Mouse (Mus musculus) intestine, postnatal 0 days (tissue): ENCODE results near the gene Gm10490. TPM values are rescaled to one million over a fixed set of nuclear protein-coding genes. Genes with fewer than 3 reads are reported as not detected.

Experiments used
- ATAC-seq: fragments of 200-750 bp; cut with Nextera tagmentation; 2 replicates; pipeline ENCODE4 v1.8.0; 2017; ENCODE audit warnings: mild to moderate bottlenecking, moderate TSS enrichment, moderate library complexity
- H3K27ac ChIP-seq: fragments of 300-500 bp; sonication (generic); 2 replicates; pipeline ENCODE4 v1.5.1; 2014; ENCODE audit warnings: mild to moderate bottlenecking, low read depth, low read length, moderate library complexity
- H3K27me3 ChIP-seq: fragments of 300-500 bp; sonication (generic); replicated peaks from 2 replicates; pipeline ENCODE4 v1.6.1; 2014; ENCODE audit warnings: low read length, mixed read lengths; ENCODE audit not compliant: control insufficient read depth, insufficient read depth
- H3K36me3 ChIP-seq: fragments of 300-500 bp; sonication (generic); 2 replicates; pipeline ENCODE4 v1.6.1; 2014; ENCODE audit warnings: mild to moderate bottlenecking, moderate library complexity; ENCODE audit not compliant: control insufficient read depth, insufficient read depth
- H3K4me1 ChIP-seq: fragments of 300-500 bp; sonication (generic); replicated peaks from 2 replicates; pipeline ENCODE4 v1.6.1; 2014; ENCODE audit warnings: antibody characterized with exemption, low read length, mixed read lengths; ENCODE audit not compliant: control insufficient read depth, insufficient read depth
- H3K4me2 ChIP-seq: fragments of 300-500 bp; sonication (generic); replicated peaks from 2 replicates; pipeline ENCODE4 v1.6.1; 2014; ENCODE audit warnings: low read depth, mild to moderate bottlenecking, moderate library complexity
- H3K4me3 ChIP-seq: fragments of 300-500 bp; sonication (generic); 2 replicates; pipeline ENCODE4 v1.5.1; 2014; ENCODE audit warnings: low read depth, low read length
- H3K9ac ChIP-seq: fragments of 300-500 bp; sonication (generic); 2 replicates; pipeline ENCODE4 v1.6.1; 2014; ENCODE audit warnings: mild to moderate bottlenecking, low read depth, low read length
- H3K9me3 ChIP-seq: fragments of 300-500 bp; sonication (generic); 2 replicates; pipeline ENCODE4 v1.6.1; 2016; ENCODE audit warnings: mixed run types; ENCODE audit not compliant: control insufficient read depth
- CTCF ChIP-seq: sonication (generic); IDR thresholded peaks from 2 replicates; pipeline ENCODE4 v1.5.1; 2016; ENCODE audit warnings: low read depth, mild to moderate bottlenecking, control low read depth, antibody characterized with exemption, moderate library complexity
- WGBS: fragments of 180-500 bp; shearing (Covaris S2); extraction: QIAGEN DNeasy Blood & Tissue Kit; methylation state at CpG from one replicate; pipeline ENCODE4 v1.1.7; 2014; 5-methylcytosine and 5-hydroxymethylcytosine counted together
- polyA plus RNA-seq: library from polyadenylated mRNA; unstranded; fragments of >200 nt; fragmentation: Nextera tagmentation; extraction: Ambion mirVana; gene quantifications from 2 replicates; pipeline ENCODE4 v1.2.1, GENCODE M21; 2015

Gm10490 gene
- polyA plus RNA-seq, 1 experiment from 2014 or later = not detected

- Histone ChIP-seq H3K9ac (no peak overlapping the region), H3K27me3 (no peaks in the 10 kb centered on the region), H3K36me3 (peaks cover 15% of the 10 kb centered on the region; the same call in 1 of the 2 replicates), H3K9me3 (no peaks in the 10 kb centered on the region), H3K4me3 (no peak overlapping the region), H3K4me1 (no peaks in the 10 kb centered on the region), H3K27ac (no peak overlapping the region), H3K4me2 (no peak overlapping the region)
- WGBS = 40% methylated on average over 3 of the region's 3 CpGs
- TF ChIP-seq CTCF = no peak
- no peak for ATAC-seq
These were observed 39.5 kb upstream of the Gm10490 start for GRCm38 (mm10) chrX:7869826-7870225.

- no peaks in the 10 kb centered on the region for H3K27me3 ChIP-seq
- no peak within 1 kb of the TSS for H3K27ac ChIP-seq
- H3K4me3 ChIP-seq = peak within 1 kb of the TSS; percentile 46
- peaks cover 10% of the 10 kb centered on the region; the same call in 1 of the 2 replicates for H3K36me3 ChIP-seq
- ATAC-seq = peak; percentile 97
- no peaks in the 10 kb centered on the region for H3K9me3 ChIP-seq
- TF ChIP-seq CTCF = peak; percentile 29
- WGBS = 19% methylated on average over 35 of the region's 38 CpGs
- no peaks in the 10 kb centered on the region for H3K4me1 ChIP-seq
- H3K9ac ChIP-seq = peak within 1 kb of the TSS; percentile 34; the same call in 1 of the 2 replicates
- peak within 1 kb of the TSS; percentile 77 for H3K4me2 ChIP-seq
These were observed 31.3 kb upstream of the Gm10490 start, which contains the start of gene Pim2 for GRCm38 (mm10) chrX:7878007-7878419. Gene Pim2 (plus strand): TSS chrX:7878262.

GRCm38 (mm10) chrX:7878495-7878894 lies 30.8 kb upstream of the Gm10490 start:
- peak; percentile 20 for ATAC-seq
- peak overlapping the region; percentile 46 for H3K4me3 ChIP-seq
- 17% methylated on average over 21 of the region's 21 CpGs for WGBS
- no peaks in the 10 kb centered on the region for H3K4me1 ChIP-seq
- H3K27ac ChIP-seq = no peak overlapping the region
- H3K36me3 ChIP-seq = peaks cover 10% of the 10 kb centered on the region; the same call in 1 of the 2 replicates
- peak overlapping the region; percentile 34; the same call in 1 of the 2 replicates for H3K9ac ChIP-seq
- no peaks in the 10 kb centered on the region for H3K9me3 ChIP-seq
- H3K27me3 ChIP-seq = no peaks in the 10 kb centered on the region
- H3K4me2 ChIP-seq = peak overlapping the region; percentile 77
- no peak for TF ChIP-seq CTCF

GRCm38 (mm10) chrX:7879819-7880218 lies 29.5 kb upstream of the Gm10490 start:
- peak; percentile 74 for TF ChIP-seq CTCF
- no peak for ATAC-seq
- H3K4me3 ChIP-seq = no peak overlapping the region
- H3K36me3 ChIP-seq = no peaks in the 10 kb centered on the region
- H3K27me3 ChIP-seq = no peaks in the 10 kb centered on the region
- WGBS = 23% methylated on average over 11 of the region's 11 CpGs
- H3K4me1 ChIP-seq = no peaks in the 10 kb centered on the region
- no peak overlapping the region for H3K27ac ChIP-seq
- no peaks in the 10 kb centered on the region for H3K9me3 ChIP-seq
- H3K4me2 ChIP-seq = peak overlapping the region; percentile 77
- H3K9ac ChIP-seq = no peak overlapping the region

GRCm38 (mm10) chrX:7883841-7884567 lies 25.3 kb upstream of the Gm10490 start, which contains the start of gene Slc35a2:
Gene Slc35a2 (plus strand): TSS chrX:7884028.
- ATAC-seq = peak; percentile 94
- Histone ChIP-seq H3K36me3 (no peaks in the 10 kb centered on the region), H3K27me3 (no peaks in the 10 kb centered on the region), H3K4me1 (no peaks in the 10 kb centered on the region), H3K9me3 (no peaks in the 10 kb centered on the region), H3K9ac (peak within 1 kb of the TSS; percentile 34), H3K27ac (peak within 1 kb of the TSS; percentile 68), H3K4me2 (peak within 1 kb of the TSS; percentile 63), H3K4me3 (peak within 1 kb of the TSS; percentile 56)
- TF ChIP-seq CTCF = peak; percentile 52
- WGBS = 14% methylated on average over 49 of the region's 49 CpGs

GRCm38 (mm10) chrX:7898211-7898610 lies 11.1 kb upstream of the Gm10490 start:
- TF ChIP-seq CTCF = no peak
- no peak for ATAC-seq
- H3K9me3 ChIP-seq = no peaks in the 10 kb centered on the region
- WGBS = 24% methylated on average over 13 of the region's 13 CpGs
- H3K36me3 ChIP-seq = peaks cover 8% of the 10 kb centered on the region
- H3K9ac ChIP-seq = peak overlapping the region; percentile 26; the same call in 1 of the 2 replicates
- H3K4me1 ChIP-seq = no peaks in the 10 kb centered on the region
- no peaks in the 10 kb centered on the region for H3K27me3 ChIP-seq
- 0 out of 2 replicates have a peak overlapping the region, but pooled peaks have one; percentile 21 for H3K27ac ChIP-seq
- peak overlapping the region; percentile 62 for H3K4me2 ChIP-seq
- peak overlapping the region; percentile 56 for H3K4me3 ChIP-seq
